Mouse (Mus musculus) gastrocnemius, adult 2 months (tissue): Measurements from ENCODE around the gene Arnt2. TPM values are rescaled to one million over a fixed set of nuclear protein-coding genes. Genes with fewer than 3 reads are reported as not detected.

Experiments used
- DNase-seq: peaks from one replicate; pipeline ENCODE4 v3.0.0; 2022
- H3K27ac ChIP-seq: fragments of 200-600 bp; 2 replicates; pipeline ENCODE4 v1.8.1; 2022; ENCODE audit warnings: mild to moderate bottlenecking
- H3K4me3 ChIP-seq: fragments of 200-600 bp; 2 replicates; pipeline ENCODE4 v1.8.1; 2022; ENCODE audit warnings: mild to moderate bottlenecking, moderate library complexity
- CTCF ChIP-seq: fragments of 200-600 bp; IDR thresholded peaks from 2 replicates; pipeline ENCODE4 v1.8.1; 2022; ENCODE audit warnings: antibody characterized with exemption, mild to moderate bottlenecking, moderate library complexity
- intact Hi-C: fragments of 180-260 bp; cut with DNase I; formaldehyde crosslinking; loops from one replicate; pipeline ENCODE4 v1.15.1; 2025
- total RNA-seq, 2 experiments: library from RNA; stranded (reverse); gene quantifications; 2 replicates each; pipeline ENCODE4 v1.2.3; 2021

Arnt2 gene
- total RNA-seq, 2 experiments from 2014 or later = 0.46 to 0.86 TPM

DNA sequence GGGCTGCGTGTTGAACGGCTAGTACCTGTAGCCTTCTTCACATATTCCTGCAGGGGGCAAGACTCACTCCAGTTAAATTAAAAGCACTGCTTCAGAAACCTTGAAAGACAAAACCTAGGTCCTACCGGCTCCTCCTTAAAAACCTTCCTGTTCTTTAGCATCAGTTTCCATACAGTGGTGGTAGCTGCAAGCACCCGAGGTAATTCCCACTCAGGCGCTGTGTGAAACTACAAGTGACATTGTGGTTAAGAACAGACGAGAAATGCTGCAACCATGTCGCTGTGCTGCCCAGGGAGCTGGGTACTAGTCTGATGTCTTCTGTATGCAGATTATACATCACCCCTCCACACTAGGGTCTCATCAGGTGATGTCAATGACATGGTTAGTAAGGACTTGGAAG lies 25.9 kb downstream of the Arnt2 start:
- H3K4me3 ChIP-seq = no peak overlapping the region
- H3K27ac ChIP-seq = no peak overlapping the region
- DNase-seq = no peak
- no peak for TF ChIP-seq CTCF
- intact Hi-C loops = no loop called here

DNA sequence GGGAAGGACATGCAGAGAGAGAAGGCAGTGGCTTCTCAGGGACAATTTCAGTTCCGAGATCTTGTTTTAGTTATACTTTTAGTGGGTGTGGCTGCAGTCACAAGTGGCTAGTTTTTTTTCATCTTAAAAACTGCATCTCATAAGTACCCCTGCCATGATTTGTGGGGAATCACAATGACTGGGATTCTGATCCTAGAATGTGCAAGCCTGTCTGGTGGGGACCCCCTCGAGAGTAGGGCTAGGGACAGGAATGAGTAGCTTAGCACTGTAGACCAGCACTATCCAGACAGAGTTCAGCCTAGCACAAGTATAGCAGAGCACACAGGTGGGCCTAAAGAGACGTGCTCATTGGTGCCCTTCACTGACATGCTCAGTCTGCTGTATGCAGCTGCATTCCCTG lies 27.6 kb downstream of the Arnt2 start:
- H3K4me3 ChIP-seq = no peak overlapping the region
- intact Hi-C loops = no loop called here
- no peak for TF ChIP-seq CTCF
- no peak for DNase-seq
- H3K27ac ChIP-seq = no peak overlapping the region

DNA sequence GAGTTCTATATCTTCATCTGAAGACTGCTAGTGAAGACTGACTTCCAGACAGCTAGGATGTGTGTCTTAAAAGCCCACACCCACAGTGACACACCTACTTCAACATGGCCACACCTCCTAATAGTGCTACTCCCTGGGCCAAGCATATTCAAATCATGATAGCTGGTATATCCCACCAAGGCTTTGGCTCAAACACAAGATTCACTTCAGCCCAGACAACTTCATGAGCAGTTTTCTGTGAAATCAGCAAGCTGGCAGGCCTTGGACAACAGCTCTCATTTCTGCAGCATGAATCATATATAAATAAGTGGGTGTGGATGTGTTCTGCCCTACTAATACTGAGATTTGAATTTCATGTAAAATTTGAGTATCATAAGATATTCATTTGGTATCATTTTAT lies 29.2 kb downstream of the Arnt2 start:
- H3K27ac ChIP-seq = no peak overlapping the region
- DNase-seq = no peak
- intact Hi-C loops = no loop called here
- TF ChIP-seq CTCF = no peak
- no peak overlapping the region for H3K4me3 ChIP-seq

DNA sequence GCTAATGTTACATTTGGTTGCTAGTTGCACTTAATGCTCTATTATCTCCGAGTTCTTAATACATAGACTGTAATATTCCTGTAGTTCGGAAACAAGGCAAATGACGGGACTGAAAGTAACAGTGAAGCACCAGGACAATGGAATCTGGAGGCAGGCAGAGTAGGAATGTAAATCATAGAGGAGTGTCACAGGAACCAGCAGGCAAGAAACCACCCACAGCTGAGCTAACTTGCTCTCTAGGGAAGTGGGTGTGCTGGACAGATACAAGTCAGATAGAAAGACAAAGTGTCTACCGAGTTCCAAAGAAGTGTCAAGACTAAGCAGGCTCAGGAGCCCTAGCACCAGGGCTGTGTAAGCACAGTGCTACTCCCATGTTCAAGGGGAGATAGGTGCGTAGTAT lies 32.6 kb downstream of the Arnt2 start:
- no peak for TF ChIP-seq CTCF
- intact Hi-C loops = no loop called here
- DNase-seq = no peak
- no peak overlapping the region for H3K27ac ChIP-seq
- no peak overlapping the region for H3K4me3 ChIP-seq

DNA sequence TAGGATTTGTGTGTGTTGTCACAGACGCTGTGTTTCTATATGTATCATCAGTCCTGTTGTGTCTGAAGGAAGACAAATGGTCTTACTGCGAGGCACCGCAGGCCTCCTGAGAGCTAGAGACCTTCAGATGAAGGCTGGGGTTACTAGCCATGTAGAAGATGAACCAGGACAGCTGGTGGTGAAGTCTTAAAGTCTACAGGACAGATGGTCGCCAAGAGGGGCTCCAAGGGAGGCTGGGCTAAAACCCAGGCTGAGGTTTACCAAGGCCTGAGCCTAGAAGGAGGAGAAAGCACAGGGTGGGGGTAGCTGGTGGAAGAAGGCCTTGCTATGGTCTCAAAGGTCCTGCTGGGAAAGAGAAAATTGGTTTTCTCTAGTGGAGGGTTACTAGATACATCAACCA lies 36.3 kb downstream of the Arnt2 start:
- TF ChIP-seq CTCF = no peak
- no peak overlapping the region for H3K4me3 ChIP-seq
- intact Hi-C loops = no loop called here
- no peak for DNase-seq
- H3K27ac ChIP-seq = no peak overlapping the region

DNA sequence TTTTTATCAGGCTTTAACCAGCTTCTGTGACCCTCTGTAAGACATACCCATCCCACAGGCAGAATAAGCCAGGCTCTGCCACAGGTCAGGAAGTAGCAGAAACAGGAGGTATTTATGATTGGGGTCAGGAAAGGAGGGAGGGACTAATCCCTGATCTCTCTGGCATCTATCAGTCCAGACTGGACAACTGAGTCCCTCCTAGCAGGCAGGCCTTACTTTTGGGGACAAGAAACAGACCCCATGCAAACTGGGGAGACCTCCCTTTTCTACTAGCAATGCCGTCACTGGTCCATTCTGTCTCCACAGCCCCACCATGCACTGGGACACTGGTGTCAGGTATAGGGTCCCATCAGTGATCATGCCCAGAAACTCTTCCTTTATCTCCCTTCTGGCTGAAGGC lies 37.1 kb downstream of the Arnt2 start:
- H3K4me3 ChIP-seq = no peak overlapping the region
- no peak overlapping the region for H3K27ac ChIP-seq
- no peak for DNase-seq
- intact Hi-C loops = no loop called here
- TF ChIP-seq CTCF = no peak

DNA sequence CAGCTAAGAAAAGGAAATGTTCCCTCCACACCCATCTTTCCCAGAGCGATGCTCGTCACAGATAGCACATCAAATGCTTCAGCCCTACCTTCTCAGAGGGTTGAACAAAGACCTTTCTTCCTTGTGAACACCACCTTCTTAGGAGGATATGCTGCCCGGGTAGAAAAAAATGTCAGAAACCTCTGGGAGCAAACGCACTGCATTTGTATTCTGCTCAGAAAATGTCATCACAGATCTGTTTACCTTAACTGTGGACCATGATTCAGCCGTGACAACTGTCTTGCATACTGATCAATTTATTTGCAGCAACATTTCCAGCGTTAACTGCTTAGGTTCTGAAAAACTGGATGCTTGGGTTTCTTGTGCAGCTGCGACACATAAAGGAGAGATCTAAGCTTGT lies 37.7 kb downstream of the Arnt2 start:
- intact Hi-C loops = no loop called here
- TF ChIP-seq CTCF = no peak
- no peak for DNase-seq
- Histone ChIP-seq H3K4me3 (no peak overlapping the region), H3K27ac (no peak overlapping the region)

DNA sequence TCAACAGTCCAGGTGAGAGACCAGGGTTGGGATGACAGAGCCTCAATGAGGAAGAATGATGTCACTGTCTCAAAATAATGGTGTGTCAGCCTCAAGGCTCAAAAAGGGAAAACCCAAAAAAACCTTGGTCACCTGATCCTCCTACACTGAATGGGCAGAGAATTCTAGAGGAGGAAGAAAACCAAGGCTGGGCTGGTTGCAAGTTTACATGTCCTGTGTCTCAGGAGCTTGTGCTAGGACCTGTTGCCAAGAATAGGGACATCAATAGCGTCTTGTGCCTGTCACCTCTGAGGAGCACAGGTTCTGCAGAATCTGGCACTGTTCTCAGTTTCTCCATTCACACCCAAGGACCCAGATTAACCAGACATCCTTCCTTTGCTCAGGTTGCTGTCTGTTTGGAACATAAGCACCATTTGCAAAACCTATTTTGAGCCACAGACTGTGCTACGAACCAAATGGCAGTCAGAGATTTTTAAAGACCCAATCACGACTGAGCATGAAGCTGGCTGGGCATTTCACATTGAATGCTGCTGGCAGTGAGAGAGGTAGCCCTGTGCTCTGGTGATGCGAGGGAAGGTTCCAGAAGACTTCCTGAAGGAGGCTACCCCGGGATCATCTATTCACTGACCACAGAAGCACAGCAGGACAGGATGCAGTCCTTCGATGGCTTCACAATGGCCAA lies 38.9 kb downstream of the Arnt2 start:
- Histone ChIP-seq H3K4me3 (no peak overlapping the region), H3K27ac (no peak overlapping the region)
- intact Hi-C loops = no loop called here
- no peak for TF ChIP-seq CTCF
- DNase-seq = no peak

DNA sequence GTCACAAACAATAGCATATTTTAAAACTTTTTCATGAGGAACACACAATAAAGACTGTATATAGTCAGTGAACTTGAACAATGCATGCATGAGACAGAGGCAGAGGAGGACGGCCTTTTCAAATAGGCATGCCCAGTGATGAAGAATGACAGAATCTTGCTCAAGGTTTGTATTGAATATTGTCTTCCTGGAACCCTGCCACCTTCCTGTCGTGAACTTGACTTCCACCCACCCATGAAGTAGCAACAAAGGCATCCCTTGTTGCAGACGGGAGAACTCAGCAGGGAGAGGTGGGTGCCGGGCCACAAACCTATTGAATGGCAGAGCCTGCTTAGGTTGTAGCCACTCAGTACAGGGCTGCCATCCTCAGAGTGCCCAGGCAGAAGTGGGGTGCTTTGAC lies 43.7 kb downstream of the Arnt2 start:
- intact Hi-C loops = no loop called here
- H3K27ac ChIP-seq = no peak overlapping the region
- no peak overlapping the region for H3K4me3 ChIP-seq
- no peak for DNase-seq
- TF ChIP-seq CTCF = no peak

DNA sequence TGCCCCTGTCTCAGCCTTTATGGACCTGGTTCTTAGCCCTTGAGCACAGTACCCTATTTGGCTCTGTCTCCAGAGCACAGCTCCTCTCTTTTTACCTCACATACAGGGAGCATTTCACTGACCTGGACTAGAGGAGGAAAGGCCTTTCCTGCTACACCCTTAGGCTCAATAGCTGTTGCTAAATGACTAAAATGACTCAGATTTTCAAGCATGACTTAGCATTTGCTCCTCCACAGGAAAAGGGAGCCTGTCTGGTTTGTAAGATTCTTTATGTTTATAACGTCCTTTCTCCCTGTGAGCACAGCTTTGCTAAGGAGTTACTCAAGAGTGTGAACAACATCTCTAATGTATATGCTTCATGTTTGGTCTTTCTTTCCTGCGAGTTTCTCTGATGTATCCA lies 47.3 kb downstream of the Arnt2 start:
- no peak for DNase-seq
- no peak overlapping the region for H3K4me3 ChIP-seq
- intact Hi-C loops = no loop called here
- H3K27ac ChIP-seq = no peak overlapping the region
- TF ChIP-seq CTCF = no peak

DNA sequence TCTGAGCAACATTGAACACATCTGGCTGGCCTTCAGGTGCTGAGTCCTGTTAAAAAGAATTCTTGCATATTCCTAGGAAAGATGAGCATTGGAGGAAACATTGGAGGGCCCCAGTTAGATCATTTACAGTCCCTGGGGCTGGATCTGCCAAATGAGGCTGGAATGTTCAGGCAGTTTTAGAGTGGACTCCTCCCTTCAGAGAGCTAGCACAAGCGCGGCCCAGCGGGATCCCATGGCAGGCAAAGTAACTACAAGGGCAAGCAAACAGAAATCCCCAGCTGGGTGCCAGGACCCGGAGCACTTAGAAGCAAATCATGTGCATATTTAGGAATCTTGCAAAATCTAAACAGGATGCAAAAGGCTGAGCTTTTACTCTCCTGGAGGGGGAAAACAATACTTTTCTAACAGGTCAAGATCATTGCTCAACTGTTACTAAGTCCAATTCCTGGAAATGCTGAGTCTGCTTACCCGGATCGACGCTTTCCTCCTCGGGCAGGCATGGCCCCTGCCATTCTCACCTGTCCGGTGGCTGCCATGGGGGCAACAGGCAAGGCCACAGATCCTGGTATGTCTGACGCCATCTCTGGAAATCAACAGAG lies 48.8 kb downstream of the Arnt2 start:
- no peak for TF ChIP-seq CTCF
- H3K27ac ChIP-seq = no peak overlapping the region
- DNase-seq = peak; percentile 19
- intact Hi-C loops = no loop called here
- no peak overlapping the region for H3K4me3 ChIP-seq

DNA sequence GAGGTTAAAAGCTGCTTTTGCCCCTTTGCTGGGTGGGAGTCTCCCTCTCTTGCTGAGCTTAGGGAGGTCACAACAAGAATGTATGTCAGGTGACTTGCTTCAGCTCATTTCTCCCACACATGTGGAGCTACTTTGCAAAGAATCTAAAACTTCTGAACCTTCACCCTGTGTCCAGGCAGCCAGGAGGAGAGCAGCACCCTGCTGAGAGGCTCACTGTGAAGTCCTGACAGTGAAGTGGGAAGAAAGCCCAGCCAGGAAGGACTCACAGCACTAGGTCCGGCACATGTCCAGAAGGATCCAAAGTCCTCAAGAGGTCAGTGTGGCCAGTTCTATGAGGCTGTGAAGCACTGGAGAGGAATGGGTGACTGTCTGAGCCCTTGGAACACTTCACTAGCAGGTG lies 51.5 kb downstream of the Arnt2 start:
- Histone ChIP-seq H3K27ac (no peak overlapping the region), H3K4me3 (no peak overlapping the region)
- TF ChIP-seq CTCF = no peak
- intact Hi-C loops = no loop called here
- DNase-seq = no peak

DNA sequence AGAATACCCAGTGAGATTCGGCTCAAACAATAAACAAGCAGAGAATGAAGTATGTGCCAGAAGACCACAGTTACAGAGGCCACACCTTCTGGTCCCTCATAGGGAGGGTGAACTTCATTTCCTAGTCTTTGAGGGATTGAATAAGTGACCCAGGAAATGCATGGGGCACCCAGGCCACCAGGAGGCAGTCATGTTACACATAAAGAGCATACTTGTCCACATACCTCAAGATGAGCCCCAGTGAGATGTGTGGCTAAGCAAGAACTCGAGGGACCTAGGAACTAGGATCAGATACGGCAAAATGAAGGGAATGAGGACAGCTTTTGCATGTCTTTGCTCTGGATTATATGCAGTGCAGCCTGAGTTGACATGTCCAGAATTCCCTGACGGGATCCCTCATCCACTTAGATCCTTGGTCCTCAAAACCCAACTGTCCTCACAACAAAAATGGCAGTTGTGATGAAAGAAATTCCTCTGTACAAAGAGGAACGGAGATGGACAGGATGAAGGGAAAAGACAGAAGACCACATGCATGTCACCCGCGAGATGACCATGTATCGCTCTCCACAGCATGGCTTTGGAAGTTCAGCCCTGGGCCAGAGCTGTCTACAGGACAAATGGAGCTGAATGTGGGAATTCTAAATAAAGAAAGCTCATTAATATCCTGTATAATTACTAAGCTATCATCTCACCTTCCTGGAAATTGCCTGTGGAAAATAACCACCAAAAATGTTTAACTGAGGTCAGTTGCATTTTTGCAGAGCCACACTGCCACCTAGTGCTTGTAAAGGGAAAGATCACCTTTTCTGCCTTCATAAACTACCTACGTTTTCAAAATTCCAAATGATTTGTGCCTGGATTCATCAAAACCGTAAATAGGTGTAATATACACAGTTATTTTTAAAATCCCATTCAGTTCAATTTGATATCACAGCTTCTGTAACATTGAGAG lies 54.1 kb downstream of the Arnt2 start:
- Histone ChIP-seq H3K27ac (no peak overlapping the region), H3K4me3 (no peak overlapping the region)
- peak; percentile 80 for TF ChIP-seq CTCF
- intact Hi-C loops = loop anchor here (1.0 to 2.0 kb wide), 3 partner anchors 83 to 442 kb away; partner anchors contain the start of gene Cemip
- peak; percentile 41 for DNase-seq
